Comparison of ENCODE assay signal across 9 mouse cellular contexts in the genomic region with DNA sequence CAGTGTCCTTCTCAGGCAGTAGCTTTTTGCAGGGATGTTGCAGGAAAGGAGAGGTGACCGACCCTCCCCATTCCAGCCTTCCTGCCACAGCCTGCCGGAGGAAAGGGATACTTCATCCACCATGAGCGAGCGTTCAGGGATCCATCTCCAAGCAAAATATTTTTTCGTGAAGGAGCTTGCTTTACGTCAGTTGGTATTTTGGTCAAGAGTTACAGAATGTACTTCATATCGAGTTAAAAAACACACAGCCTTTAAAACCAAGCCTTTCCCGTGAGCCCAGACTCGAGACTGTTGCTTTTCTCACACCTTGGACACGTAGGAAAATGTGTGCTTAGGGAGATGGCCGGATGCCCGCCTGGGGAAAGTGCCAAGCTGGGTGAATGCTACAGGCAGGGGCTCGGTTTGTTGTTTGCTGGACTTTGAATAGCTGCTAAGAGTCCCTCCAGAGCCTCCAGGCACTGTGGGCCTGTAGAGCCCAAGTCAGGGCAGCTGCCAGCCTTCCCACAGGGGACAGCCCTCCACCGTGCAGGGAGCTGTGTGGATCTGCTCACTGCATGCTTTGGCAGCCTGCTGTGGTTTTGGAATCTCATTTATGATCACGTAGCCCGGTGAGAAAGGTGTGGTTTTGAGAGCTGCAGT. TPM values are rescaled to one million over a fixed set of nuclear protein-coding genes. Genes with fewer than 3 reads are reported as not detected.
DNase-seq lines count a peak whose midpoint lies in the region; ATAC-seq and TF ChIP-seq lines count a peak whose summit lies in the region.
"Had no signal": no experiment of that assay in that cellular context is flagged by ENCODE, and none has a peak within 500 bp of the region (broad histone marks: within the 10 kb centered on the region; RNA-seq: fewer than 3 reads in every experiment).

No protein-coding gene starts in this region.

- no peaks in the 10 kb centered on the region for H3K27me3 ChIP-seq in thymus, adult 2 months (ENCODE audit: control insufficient read depth, insufficient read depth, low read length)
- no peaks in the 10 kb centered on the region for H3K27me3 ChIP-seq in forebrain, postnatal 0 days (ENCODE audit: insufficient read depth, low read length)
- no peaks in the 10 kb centered on the region for H3K27me3 ChIP-seq in stomach, postnatal 0 days (ENCODE audit: control insufficient read depth, insufficient read depth, low read length)
- H3K27me3 ChIP-seq: Patski had no signal

- no peaks in the 10 kb centered on the region for H3K4me1 ChIP-seq in thymus, adult 2 months (replicated peaks; ENCODE audit: control insufficient read depth, insufficient read depth, low read length)
- peaks cover 4% of the 10 kb centered on the region; the same call in 1 of the 2 replicates for H3K4me1 ChIP-seq in forebrain, postnatal 0 days (ENCODE audit: insufficient read depth)
- H3K4me1 ChIP-seq in stomach, postnatal 0 days (replicated peaks; ENCODE audit: control insufficient read depth, insufficient read depth) = 0 out of 2 replicates have a peak, but pooled peaks cover 5% of the 10 kb centered on the region

- H3K4me2 ChIP-seq in forebrain, postnatal 0 days (ENCODE audit: low read depth) = no peak overlapping the region
- peak overlapping the region; percentile 29 for H3K4me2 ChIP-seq in stomach, postnatal 0 days (replicated peaks; ENCODE audit: low read depth)

- TF ChIP-seq EP300 in stomach, postnatal 0 days (optimal IDR thresholded peaks at IDR 0.05) = no peak

- intact Hi-C loops in heart, postnatal 10 days (cut with DNase I) = loop anchor here (1.0 kb wide), 1 partner anchor 43 kb away; no protein-coding TSS in a partner anchor

- ATAC-seq in forebrain, postnatal 0 days = peak; percentile 93
- ATAC-seq in stomach, postnatal 0 days (ENCODE audit: low FRiP score, low TSS enrichment) = peak; percentile 79
- ATAC-seq: Patski had no signal

- H3K36me3 ChIP-seq in thymus, adult 2 months (ENCODE audit: control insufficient read depth, insufficient read depth, low read length) = no peaks in the 10 kb centered on the region
- no peaks in the 10 kb centered on the region for H3K36me3 ChIP-seq in forebrain, postnatal 0 days (ENCODE audit: insufficient read depth)
- H3K36me3 ChIP-seq in stomach, postnatal 0 days (ENCODE audit: control insufficient read depth, insufficient read depth, low read length) = no peaks in the 10 kb centered on the region

- TF ChIP-seq POLR2A in thymus, adult 2 months (IDR thresholded peaks at IDR 0.05; ENCODE audit: control insufficient read depth, extremely low read depth, insufficient read depth, low read length, poor library complexity) = no peak

- no peak for TF ChIP-seq CTCF in thymus, adult 2 months (IDR thresholded peaks at IDR 0.05; ENCODE audit: borderline replicate concordance, control insufficient read depth, extremely low read depth, insufficient read depth, low read length, poor library complexity)
- TF ChIP-seq CTCF in forebrain, postnatal 0 days (IDR thresholded peaks at IDR 0.05; ENCODE audit: low read depth) = no peak
- 0 out of 2 replicates have a peak, but pooled peaks have one; percentile 5 for TF ChIP-seq CTCF in stomach, postnatal 0 days (IDR thresholded peaks at IDR 0.05; ENCODE audit: low read depth)

- WGBS in thymus, adult 2 months = 83% methylated on average over 16 of the region's 16 CpGs
- WGBS in forebrain, postnatal 0 days = 25% methylated on average over 16 of the region's 16 CpGs
- 18% methylated on average over 16 of the region's 16 CpGs for WGBS in stomach, postnatal 0 days

- no peak overlapping the region for H3K9ac ChIP-seq in forebrain, postnatal 0 days
- peak overlapping the region; percentile 35; the same call in 1 of the 2 replicates for H3K9ac ChIP-seq in stomach, postnatal 0 days (ENCODE audit: low read length)

- no peak overlapping the region for H3K4me3 ChIP-seq in thymus, adult 2 months (ENCODE audit: control insufficient read depth, insufficient read depth, low read length)
- no peak overlapping the region for H3K4me3 ChIP-seq in forebrain, postnatal 0 days (ENCODE audit: low read depth, low read length)
- no peak overlapping the region for H3K4me3 ChIP-seq in stomach, postnatal 0 days (ENCODE audit: low read depth, low read length)

- H3K27ac ChIP-seq in thymus, adult 2 months (ENCODE audit: control insufficient read depth, insufficient read depth, low read length) = no peak overlapping the region
- H3K27ac ChIP-seq in forebrain, postnatal 0 days (ENCODE audit: low read depth, low read length) = peak overlapping the region; percentile 60
- peak overlapping the region; percentile 87 for H3K27ac ChIP-seq in stomach, postnatal 0 days (replicated peaks)

- DNase-seq in thymus, postnatal 4 days = peak; percentile 9
- DNase-seq in thymus, adult 2 months = no peak
- DNase-seq in forebrain, postnatal 0 days = peak; percentile 79
- DNase-seq in heart, postnatal 10 days = peak; percentile 94 to 95
- peak; percentile 82 to 85 for DNase-seq in layer of hippocampus, adult 8-10 months (ENCODE audit: low spot score in 2 of 2)
- peak; percentile 95 for DNase-seq in lung, postnatal 14 days
- DNase-seq in stomach, postnatal 0 days (ENCODE audit: low spot score) = peak; percentile 85
- DNase-seq in embryo, embryonic 10.5 days (ENCODE audit: low spot score) = no peak

- H3K9me3 ChIP-seq in forebrain, postnatal 0 days (ENCODE audit: low read length) = no peaks in the 10 kb centered on the region
- no peaks in the 10 kb centered on the region for H3K9me3 ChIP-seq in stomach, postnatal 0 days (ENCODE audit: control insufficient read depth, low read length)

RNA-seq across cellular contexts. Expression of a gene that starts 20.6 kb away (rescaled TPM):
- 14.0 and 14.8 TPM in 2 replicates for polyA plus RNA-seq in thymus, adult 2 months (2012; rRNA removed)
- 70.2 and 71.3 TPM in 2 replicates for total RNA-seq in forebrain, postnatal 0 days (2014; rRNA removed)
- 54.2 and 67.8 TPM in 2 replicates for polyA plus RNA-seq in forebrain, postnatal 0 days (2015; fragmentation: Nextera tagmentation; extraction: Ambion mirVana)
- total RNA-seq in heart, postnatal 10 days (2021) = 1 to 10 TPM; 1.0 to 2.2 TPM
- 10 to 100 TPM; 40.8 to 52.0 (median 45.5) TPM for total RNA-seq in layer of hippocampus, adult 8-10 months (2022)
- 6.6 and 7.6 TPM in 2 replicates for polyA plus RNA-seq in stomach, postnatal 0 days (2015; fragmentation: Nextera tagmentation; extraction: Ambion mirVana)

RNA-seq across cellular contexts. Expression of a gene that starts 44.4 kb away (rescaled TPM):
- polyA plus RNA-seq in thymus, adult 2 months (2012; rRNA removed) = 18.6 and 23.8 TPM in 2 replicates
- 16.6 and 24.6 TPM in 2 replicates for total RNA-seq in forebrain, postnatal 0 days (2014; rRNA removed)
- 16.2 and 17.5 TPM in 2 replicates for polyA plus RNA-seq in forebrain, postnatal 0 days (2015; fragmentation: Nextera tagmentation; extraction: Ambion mirVana)
- total RNA-seq in heart, postnatal 10 days (2021) = 10 to 100 TPM; 15.6 to 38.7 TPM
- total RNA-seq in layer of hippocampus, adult 8-10 months (2022) = 10 to 100 TPM; 29.8 to 38.5 (median 34.8) TPM
- 4.1 and 4.2 TPM in 2 replicates for polyA plus RNA-seq in stomach, postnatal 0 days (2015; fragmentation: Nextera tagmentation; extraction: Ambion mirVana)

Comparison
In these comparisons a context has a peak if more than half of its experiments do, and no peak if none do; other contexts are left out.
1. DNase-seq: peak in thymus, postnatal 4 days (single experiment), forebrain, postnatal 0 days (single experiment), heart, postnatal 10 days (2 of 2), layer of hippocampus, adult 8-10 months (2 of 2), lung, postnatal 14 days (single experiment) and stomach, postnatal 0 days (single experiment); none in thymus, adult 2 months (single experiment) and embryo, embryonic 10.5 days (single experiment).
2. RNA of a gene that starts 20.6 kb away (total RNA-seq): 70.2 to 71.3 TPM in forebrain, postnatal 0 days and 40.8 to 52.0 TPM in layer of hippocampus, adult 8-10 months; 1.0 to 2.2 TPM in heart, postnatal 10 days; every median in the first group is over 10 times any median in the second.